Mouse (Mus musculus): ENCODE measurements around the gene Rhog.
A peak's percentile ranks its signal among the peaks of the same experiment; 100 is the strongest.
"Not testable (repeated sequence)": the region's sequence is repeated elsewhere in the genome, so short reads cannot be mapped to it uniquely, and the experiment has no call there.

The Rhog gene

DNA sequence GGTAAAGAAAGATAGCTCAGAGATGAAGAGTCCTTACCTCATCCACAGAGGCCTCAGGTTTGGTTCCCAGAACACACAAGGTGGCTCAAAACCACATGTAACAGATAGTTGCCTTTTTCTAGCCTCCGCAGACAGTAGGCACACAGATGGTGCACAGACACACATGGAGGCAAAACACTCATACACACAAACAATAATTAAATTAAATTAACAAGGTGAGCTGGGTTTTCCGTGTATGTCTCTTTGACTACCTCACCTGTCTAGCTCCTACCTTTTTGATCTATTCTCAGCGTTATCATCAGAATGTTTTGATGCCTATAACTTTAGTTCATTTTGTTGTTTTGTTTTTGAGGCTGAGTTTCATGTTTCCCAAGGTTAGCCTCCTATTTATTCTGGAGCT, at the start of gene Rhog:
Gene Rhog (minus strand): TSS at position 101 of the 400 bp plus-strand sequence.
- no peak for DNase-seq (ENCODE audit: low spot score in 2 of 2)

DNA sequence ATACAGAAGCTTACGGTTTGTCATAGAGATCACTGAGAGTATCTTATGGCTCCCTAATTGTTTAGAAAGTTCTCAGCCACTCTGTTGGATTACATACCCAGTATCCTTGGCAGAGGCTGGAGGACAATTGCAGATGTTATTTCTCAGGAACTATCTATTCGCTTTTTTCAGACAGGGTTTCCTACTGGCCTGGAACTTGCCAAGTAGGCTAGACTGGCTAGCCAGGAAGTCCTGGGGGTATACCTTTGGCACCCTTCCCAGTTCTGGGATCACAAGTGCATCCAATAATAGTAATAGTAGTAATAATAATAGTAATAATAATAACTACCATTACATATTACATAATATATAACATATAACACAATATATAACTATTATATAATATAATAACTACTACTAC, 49.7 kb upstream of the Rhog start:
- DNase-seq (ENCODE audit: low spot score in 2 of 2), result no peak

DNA sequence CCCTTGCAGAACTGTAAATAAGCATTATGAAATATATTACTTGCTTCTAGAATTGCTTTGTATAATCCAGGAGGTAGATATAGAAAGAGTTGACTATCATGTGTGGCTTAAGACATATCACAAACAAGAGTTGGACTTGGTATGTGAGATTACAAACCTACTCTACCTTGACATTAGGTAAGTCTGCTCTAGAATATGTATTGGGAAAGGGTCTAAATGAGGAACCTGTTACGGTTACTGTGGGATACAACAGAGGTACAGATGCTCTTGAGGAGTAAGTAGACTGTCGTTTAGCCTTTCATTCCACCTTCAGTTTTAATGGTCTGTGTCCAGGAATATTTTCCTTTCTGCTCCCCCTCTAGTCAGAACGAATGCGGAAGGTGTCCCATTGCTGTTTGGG, 46.6 kb upstream of the Rhog start:
- no peak for DNase-seq (ENCODE audit: low spot score in 2 of 2)

DNA sequence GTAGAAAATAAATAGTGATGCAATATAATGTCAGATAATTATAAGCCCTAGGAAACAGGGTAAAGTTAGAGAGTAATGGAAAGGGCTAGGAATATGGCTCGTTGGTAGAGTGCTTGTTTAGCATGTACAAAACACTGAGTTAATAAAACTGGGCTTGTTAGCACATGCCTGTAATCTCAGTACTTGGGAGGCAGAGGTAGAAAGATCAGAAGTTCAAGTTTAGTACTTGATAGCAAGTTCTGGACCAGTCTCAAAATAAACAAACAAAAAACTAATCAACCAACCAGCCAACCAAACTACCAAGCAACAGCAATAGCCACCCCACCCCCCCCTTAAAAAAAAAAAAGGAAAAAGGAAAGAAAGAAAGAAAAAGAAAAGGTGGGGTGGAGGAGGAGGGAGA, 44.9 kb upstream of the Rhog start:
- no peak for DNase-seq (ENCODE audit: low spot score in 2 of 2)

DNA sequence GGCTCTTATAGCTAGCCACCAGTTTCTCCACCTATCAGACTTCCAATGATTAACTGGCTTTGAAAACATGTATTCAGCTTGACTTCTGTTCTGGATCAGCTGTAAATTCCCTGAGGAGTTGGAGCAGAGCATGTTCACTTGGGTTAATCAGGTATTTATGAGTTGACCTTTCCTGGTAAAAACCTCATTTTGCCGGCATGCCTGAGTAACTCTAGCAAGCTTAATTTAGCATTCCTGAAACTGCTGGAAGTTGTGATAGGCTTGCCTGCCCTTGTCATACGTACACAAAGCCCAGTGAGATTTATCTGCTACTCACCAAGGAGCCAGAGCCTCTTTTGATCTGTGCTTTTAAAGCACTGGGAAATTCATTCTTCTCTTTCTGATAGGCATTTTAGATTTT, 37.4 kb upstream of the Rhog start:
- no peak for DNase-seq (ENCODE audit: low spot score in 2 of 2)

DNA sequence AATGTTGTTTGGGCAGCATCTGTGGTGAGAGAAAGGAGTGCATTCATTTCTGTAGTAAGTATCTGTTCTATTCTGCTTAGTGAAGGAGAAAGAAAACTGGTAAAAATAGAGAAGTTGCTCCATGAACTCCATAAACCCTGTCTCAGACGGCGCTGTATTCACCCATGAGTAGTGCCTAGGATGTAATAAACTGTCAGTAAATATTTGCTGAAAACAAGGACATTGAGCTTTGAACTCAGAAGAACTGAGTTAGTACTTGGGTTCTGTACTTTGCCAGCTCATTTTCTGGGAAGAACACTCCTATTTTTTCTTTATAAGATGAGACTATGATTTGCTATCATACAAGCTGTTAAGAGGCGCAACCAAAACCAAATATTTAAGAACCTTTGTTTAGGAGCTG, 36.4 kb upstream of the Rhog start:
- DNase-seq (ENCODE audit: low spot score in 2 of 2), result no peak

DNA sequence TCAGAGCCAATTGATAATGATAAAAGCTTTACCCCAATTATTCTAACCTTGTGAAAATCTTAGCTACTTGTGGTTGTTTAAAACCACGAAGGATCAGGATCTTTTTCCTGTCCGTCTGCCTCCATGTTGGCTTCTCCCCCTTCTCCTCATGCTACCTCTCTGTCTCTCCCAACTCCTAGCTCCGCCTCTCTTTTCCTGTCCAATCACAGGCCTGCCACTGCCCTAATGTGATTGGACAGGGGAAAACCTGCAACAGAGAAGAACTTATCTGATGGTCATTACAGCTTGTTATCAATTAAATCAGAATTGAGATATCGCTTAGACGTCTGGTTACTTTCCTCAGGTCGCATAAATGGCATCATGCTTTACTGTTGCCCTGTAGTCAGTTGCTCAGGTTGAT, 33.6 kb upstream of the Rhog start:
- DNase-seq (ENCODE audit: low spot score in 2 of 2), result no peak

DNA sequence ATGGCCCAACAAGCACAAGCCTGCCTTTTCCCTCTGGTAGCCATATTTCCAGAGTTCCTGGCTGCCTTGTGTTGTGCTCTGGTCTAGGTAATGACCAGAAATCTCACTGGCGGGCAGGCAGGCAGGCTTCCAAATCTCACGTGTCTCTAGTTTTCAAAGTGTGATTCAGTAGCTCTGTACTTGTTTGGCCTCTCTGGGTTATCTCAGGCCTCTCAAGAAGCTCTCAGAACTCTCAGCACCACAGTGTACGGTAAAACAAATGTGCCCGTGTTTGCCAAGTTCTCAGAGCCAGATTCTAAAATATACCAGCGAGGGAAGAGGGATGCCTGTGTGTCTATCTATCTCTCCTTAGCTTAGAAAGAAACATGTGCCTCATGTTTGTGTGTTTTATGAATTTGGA, 26.4 kb upstream of the Rhog start:
- no peak for DNase-seq (ENCODE audit: low spot score in 2 of 2)

DNA sequence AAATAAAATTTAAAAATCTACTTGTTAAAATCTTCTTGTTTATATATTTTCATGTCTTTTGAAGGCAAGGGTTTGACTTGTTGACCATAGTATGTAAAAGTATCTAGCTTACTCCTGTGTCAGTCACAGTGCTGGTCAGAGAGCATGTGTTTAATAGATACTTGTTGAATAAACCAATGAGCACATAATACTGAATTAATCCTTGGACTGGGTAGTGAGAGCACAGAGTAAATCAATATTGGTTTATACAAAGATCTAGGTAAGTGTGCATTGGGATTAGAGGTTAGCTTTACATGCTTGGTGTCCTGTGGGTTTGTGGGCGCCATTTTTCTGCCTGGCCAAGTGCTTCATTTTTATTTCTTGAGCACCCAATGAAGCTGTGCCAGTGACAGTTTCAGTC, 25.5 kb upstream of the Rhog start:
- no peak for DNase-seq (ENCODE audit: low spot score in 2 of 2)

DNA sequence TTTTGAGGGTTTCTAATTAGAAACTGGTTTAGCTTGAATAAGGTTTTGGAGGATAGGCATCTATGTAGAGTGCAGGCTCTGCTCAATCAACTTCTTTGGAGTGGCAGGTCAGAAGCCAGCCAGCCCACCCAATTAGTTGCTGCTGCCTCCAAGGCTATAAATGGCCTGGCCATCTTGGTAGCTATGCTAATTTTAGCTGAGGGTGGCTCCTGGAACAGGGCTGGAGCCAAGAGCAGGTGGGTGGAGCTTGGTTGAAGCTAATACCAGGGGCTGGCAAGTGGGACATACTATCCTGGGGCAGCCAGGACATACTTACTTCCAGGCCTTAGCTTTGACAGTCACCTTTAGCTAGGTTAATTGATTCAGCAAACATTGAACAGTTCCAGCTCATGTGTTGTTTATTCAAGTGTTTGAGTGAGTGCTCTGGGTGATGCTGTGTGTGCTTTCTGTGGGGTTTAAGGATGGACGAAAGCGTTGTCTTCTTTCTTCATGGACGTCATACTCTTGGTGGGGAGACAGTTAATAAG, 16.6 kb upstream of the Rhog start:
- no peak for DNase-seq (ENCODE audit: low spot score in 2 of 2)

DNA sequence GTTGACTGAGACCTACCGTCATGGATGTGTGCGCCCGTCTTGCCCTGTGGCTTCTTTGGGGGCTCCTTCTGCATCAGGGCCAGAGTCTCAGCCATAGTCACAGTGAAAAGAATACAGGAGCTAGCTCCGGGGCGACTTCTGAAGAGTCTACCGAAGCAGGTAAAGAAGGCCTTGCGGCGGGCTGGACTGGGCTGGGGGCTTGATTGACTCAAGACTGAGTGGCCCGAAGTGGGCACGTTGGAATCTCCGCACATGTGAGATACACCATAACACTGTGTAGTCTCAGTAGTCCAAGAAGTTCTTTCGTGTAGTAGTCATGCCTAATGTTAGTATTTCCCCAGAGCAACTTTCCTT, 12.5 kb upstream of the Rhog start:
- no peak for DNase-seq (ENCODE audit: low spot score in 2 of 2)

DNA sequence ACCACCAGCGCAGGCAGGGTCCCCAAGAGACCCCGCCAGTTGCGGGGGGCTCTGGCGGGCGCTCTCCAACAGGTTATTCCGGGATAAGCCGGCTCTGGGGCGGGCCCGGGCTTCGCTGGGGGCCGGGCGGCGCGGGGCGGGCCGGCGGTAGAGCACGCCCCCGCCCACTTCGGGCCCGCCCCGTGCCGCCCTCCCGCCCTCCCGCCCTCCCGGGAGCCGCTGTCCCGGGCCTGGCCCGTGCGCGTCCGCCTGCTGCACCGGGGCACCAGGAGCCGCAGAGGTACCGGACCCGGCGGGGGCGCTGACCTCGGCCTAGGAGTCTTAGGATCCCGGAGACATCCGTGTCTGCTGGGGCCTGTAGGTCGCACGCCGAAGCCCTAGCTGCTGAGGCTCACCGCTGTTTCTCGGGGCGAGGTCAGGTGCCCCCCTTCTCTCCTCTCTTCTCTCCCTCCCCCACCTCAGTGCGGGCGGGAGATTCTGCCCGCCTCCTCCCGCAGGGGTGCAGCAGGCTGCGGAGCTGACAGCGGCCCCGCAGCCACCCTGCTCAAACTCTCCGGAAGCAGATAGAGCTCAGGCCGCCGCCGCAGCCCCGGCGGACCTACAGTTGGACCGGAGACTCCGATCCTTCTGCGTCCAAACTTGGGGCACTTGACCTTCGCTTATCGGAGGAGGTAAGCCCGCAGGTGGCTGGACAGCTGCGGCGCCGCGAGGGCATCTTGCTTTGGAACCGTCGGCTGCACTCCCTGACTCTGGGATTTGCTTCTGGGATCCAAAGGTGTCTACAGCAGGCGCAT, 11.9 kb upstream of the Rhog start, which contains the start of gene Stim1:
Gene Stim1 (plus strand): TSS at position 206 of the 794 bp plus-strand sequence.
- DNase-seq (ENCODE audit: low spot score in 2 of 2), result peak; percentile 60

DNA sequence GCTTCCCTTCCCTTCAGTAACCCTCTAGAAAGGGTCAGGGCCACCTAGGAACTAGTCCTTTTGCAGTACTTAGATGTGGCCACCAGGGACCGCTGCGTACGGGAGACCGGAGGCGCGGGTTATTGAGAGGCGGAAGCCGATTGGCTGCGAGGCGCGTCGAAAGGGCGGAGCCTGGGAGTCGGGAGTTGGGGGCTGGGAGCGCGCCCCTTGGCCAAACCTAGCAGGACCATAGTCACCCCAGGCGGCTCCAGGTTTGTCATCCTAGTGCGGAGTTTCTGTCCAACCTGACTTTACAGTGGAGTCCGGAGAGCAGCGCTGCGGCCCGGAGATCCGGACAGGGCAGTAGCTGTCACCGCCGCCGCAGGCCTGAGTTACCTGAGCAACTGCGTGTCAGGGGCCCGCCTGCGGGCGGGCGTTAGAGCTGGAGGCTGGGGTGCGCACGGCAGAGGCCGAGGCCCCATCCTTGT, 11.3 kb upstream of the Rhog start:
- DNase-seq (ENCODE audit: low spot score in 2 of 2), result peak; percentile 93 to 96

DNA sequence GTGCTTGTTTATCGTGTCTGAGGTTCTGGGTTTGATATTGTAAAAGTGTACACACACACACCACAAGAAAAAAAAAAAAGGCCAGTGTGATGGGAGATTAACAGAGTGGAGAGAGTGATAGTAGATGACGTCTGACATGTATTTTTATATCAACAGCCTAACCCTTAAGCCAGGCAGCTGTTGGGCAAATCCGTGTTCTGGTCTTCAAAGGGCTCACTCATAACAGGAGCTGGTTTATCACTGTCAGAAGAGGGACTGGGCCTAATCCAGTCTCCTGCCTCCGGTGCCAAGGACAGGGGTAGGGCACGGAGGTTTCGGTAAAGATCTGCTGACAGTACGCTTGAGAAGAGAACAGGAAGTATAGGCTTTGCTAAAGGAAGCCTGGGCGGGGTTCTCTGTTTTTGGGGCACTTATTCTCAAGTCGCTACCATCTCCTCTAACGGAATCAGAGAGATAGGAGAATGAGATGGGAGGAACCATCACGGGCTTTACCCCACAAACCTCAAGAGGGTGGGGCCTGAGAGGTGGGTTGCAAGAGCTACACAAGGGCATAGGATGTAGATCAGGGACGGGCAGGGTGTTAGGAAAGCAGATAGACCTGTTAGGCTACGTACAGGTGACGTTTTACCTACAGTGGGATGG, 10.7 kb upstream of the Rhog start:
- DNase-seq (ENCODE audit: low spot score in 2 of 2), result peak; percentile 42 to 52

DNA sequence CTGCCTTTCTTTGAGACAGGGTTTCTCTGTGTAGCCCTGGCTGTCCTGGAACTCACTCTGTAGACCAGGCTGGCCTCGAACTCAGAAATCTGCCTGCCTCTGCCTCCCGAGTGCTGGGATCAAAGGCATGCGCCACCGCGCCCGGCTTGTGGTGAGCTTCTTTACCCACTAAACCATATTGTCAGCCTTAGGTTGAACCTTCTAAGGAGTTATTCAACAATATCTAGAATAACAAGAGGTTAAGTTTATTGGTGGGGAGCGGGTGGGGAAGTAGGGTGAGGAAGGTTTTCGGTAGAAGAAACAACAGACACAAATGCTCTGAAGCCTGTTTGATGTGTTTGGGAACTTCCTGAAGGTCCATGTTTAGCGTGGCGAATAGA, 10.2 kb upstream of the Rhog start:
- DNase-seq (ENCODE audit: low spot score in 2 of 2), result not testable (repeated sequence)

DNA sequence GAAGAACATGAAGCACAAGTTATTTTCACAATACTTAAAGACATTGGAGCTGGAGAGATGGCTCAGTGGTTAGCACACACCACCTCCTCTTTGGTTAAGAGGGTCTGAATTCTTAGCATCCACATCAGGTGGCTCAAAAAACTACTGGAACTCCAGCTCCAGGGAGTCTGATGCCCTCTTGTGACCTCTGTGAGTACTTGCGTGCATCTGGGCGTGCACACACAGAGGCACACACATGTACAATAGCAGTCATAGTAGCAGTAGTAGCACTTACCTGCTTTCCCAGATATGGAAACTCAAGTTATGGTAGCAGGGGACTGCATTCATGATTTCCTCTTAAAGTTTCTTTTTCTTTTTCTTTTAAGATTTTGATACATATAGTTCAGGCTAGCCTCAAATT, 7.2 kb upstream of the Rhog start:
- no peak for DNase-seq (ENCODE audit: low spot score in 2 of 2)

DNA sequence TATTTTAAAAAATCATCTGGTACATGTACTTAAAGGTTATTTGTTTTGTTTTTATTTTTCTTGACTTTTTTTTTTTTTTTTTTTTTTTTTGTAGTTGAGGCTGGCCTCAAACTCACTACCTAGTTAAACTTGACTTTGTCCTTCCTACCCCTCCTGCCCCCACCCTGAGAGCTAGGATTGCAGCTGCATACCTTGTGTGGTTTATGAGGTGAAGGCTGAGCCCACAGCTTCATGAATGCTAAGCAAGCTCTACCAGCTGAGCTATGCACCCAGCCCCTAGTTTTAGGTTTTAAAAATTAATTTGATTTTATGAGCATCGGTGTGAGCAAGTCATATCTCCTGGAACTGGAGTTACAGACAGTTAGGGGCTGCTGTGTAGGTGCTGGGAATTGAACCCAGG, 4.7 kb upstream of the Rhog start:
- DNase-seq (ENCODE audit: low spot score in 2 of 2), result no peak

DNA sequence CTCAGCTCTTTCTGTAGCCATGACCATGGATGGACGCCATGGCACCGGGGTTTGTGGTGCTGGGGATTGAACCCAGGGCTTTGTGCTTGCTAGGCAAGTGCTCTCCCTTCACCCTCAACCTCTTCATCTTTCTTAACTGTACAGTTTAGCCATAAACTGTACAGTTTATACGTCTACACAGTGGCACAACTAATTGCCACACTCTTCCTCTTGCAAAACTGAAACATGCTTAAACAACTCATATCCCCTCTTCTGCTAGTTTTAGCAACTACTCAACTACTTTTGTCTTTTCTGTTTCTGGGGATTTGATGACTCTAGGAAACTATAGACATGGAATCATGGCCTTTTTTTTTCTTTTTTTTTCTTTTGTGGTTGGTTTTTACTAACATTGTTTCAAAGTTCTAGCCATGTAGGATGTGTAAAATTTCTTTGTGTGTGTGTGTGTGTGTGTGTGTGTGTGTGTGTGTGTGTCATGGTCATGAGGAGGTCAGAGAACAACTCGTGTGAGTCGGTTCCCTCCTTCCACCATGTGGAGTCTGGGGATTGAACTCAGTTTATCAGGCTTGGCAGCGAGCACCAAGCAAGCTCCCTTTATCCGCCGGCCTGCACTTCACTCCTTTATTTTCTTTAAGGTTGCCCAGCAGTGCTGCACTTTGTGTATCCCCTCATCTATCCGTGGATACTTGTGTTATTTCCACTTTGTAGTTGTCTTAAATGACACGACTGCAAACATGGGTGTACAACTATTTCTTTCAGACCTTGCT, 4.0 kb upstream of the Rhog start:
- no peak for DNase-seq (ENCODE audit: low spot score in 2 of 2)

DNA sequence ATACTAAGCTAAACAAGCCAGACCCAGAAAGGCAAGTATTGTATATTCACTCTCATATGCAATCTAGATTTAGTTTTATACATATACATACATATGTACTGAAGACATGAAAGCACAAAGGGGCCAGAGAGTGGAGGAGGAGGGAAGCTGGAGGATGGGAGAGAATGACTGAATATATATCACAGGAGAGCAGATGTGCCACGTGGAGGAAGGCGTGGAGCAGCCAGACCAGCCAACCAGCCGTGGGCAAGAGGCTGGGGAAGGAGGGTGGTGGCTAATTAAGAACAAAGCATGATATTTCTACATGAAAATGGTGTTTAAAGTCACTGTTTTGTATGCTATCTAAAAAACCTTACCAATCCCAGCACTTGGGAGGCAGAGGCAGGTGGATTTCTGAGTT, 2.9 kb upstream of the Rhog start:
- no peak for DNase-seq (ENCODE audit: low spot score in 2 of 2)

DNA sequence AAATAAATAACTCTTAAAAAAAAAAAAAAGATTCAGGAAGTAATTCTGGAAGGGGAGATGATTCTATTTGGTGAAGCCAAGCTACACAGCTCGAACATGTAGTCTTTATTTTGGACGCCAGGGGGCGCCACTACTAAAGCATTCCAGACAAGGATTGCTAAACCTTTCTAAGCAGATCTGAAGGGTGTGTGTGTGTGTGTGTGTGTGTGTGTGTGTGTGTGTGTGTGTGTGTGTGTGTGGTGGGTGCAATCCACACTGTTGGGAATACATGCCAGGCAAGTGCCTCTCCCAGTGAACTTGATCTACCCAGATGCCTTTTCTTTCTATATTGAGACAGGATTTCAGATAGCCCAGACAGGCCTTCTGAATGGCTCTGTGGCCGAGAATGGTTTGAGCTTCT, 2.3 kb upstream of the Rhog start:
- DNase-seq (ENCODE audit: low spot score in 2 of 2), result peak; percentile 63 to 85

DNA sequence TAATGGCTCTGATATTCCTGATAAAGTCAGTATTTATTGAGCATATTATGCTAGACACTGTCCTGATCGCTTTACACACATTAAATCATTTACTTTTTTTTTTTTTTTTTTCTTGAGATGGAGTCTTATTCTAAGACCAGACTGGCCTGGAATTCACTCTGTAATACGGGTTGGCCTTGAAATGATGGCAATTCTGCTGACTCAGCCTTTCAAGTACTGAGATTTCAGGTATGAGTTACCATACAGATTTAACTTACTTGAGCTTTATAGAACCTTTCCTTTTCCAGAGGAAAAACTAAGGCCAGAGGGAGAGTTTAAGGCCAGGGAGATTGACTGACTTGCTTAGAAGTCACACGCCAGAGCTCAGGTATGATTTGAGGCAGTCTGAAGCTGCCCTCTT, 782 bp upstream of the Rhog start:
- no peak for DNase-seq (ENCODE audit: low spot score in 2 of 2)

DNA sequence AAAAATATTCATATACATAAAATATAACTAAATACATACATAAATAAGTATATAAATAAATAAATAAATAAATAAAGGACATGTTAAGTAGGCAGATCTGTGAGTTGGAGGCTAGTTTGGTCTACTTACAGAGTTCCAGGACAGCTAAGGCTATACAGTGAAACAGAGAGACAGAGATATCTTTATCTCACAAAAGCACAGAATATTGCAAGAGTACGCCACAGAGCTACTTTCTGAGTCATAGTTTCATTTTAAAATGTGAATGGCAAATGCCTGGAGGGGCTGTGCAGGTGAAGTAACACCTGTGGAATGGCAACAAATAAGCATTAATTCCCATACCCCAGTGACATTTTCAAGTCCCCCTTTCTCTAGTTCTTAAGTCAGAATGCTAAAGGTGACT, 2.2 kb downstream of the Rhog start:
- no peak for DNase-seq (ENCODE audit: low spot score in 2 of 2)
